Mouse (Mus musculus): ENCODE results near the gene Plcb4. TPM values are rescaled to one million over a fixed set of nuclear protein-coding genes. Genes with fewer than 3 reads are reported as not detected.
"Not testable (repeated sequence)": the region's sequence is repeated elsewhere in the genome, so short reads cannot be mapped to it uniquely, and the experiment has no call there.

The Plcb4 gene
- total RNA-seq, 2 experiments from 2014 or later: 17.3 to 18.2 TPM

GRCm38 (mm10) chr2:135712331-135712730, 53.5 kb downstream of the Plcb4 start:
- DNase-seq (ENCODE audit: extremely low spot score in 1 of 2, low spot score in 1 of 2): no peak

GRCm38 (mm10) chr2:135712921-135713320, 54.1 kb downstream of the Plcb4 start:
- no peak for DNase-seq (ENCODE audit: extremely low spot score in 1 of 2, low spot score in 1 of 2)

GRCm38 (mm10) chr2:135716180-135716579, 57.4 kb downstream of the Plcb4 start:
- no peak for DNase-seq (ENCODE audit: extremely low spot score in 1 of 2, low spot score in 1 of 2)

GRCm38 (mm10) chr2:135717232-135718134, 58.7 kb downstream of the Plcb4 start:
- DNase-seq (ENCODE audit: extremely low spot score in 1 of 2, low spot score in 1 of 2): peak in 1 of 2 experiments; percentile 7

- no peak for DNase-seq (ENCODE audit: extremely low spot score in 1 of 2, low spot score in 1 of 2)
Observed at GRCm38 (mm10) chr2:135722109-135722508, 63.3 kb downstream of the Plcb4 start.

- no peak for DNase-seq (ENCODE audit: extremely low spot score in 1 of 2, low spot score in 1 of 2)
Observed at GRCm38 (mm10) chr2:135723387-135723786, 64.6 kb downstream of the Plcb4 start.

GRCm38 (mm10) chr2:135724489-135724888, 65.7 kb downstream of the Plcb4 start:
- no peak for DNase-seq (ENCODE audit: extremely low spot score in 1 of 2, low spot score in 1 of 2)

GRCm38 (mm10) chr2:135725362-135725761, 66.6 kb downstream of the Plcb4 start:
- DNase-seq (ENCODE audit: extremely low spot score in 1 of 2, low spot score in 1 of 2): no peak

GRCm38 (mm10) chr2:135727088-135727487, 68.3 kb downstream of the Plcb4 start:
- DNase-seq (ENCODE audit: extremely low spot score in 1 of 2, low spot score in 1 of 2): no peak

GRCm38 (mm10) chr2:135727925-135728324, 69.1 kb downstream of the Plcb4 start:
- no peak for DNase-seq (ENCODE audit: extremely low spot score in 1 of 2, low spot score in 1 of 2)

- DNase-seq (ENCODE audit: extremely low spot score in 1 of 2, low spot score in 1 of 2): no peak
Observed at GRCm38 (mm10) chr2:135731591-135731990, 72.8 kb downstream of the Plcb4 start.

- DNase-seq (ENCODE audit: extremely low spot score in 1 of 2, low spot score in 1 of 2): no peak
Observed at GRCm38 (mm10) chr2:135732651-135733050, 73.8 kb downstream of the Plcb4 start.

- no peak for DNase-seq (ENCODE audit: extremely low spot score in 1 of 2, low spot score in 1 of 2)
Observed at GRCm38 (mm10) chr2:135733926-135734510, 75.2 kb downstream of the Plcb4 start.

GRCm38 (mm10) chr2:135737506-135737905, 78.7 kb downstream of the Plcb4 start:
- DNase-seq (ENCODE audit: extremely low spot score in 1 of 2, low spot score in 1 of 2): no peak

GRCm38 (mm10) chr2:135738022-135738780, 79.4 kb downstream of the Plcb4 start:
- DNase-seq (ENCODE audit: extremely low spot score in 1 of 2, low spot score in 1 of 2): not testable (repeated sequence)

- DNase-seq (ENCODE audit: extremely low spot score in 1 of 2, low spot score in 1 of 2): no peak
Observed at GRCm38 (mm10) chr2:135738950-135739349, 80.1 kb downstream of the Plcb4 start.

GRCm38 (mm10) chr2:135742954-135743700, 84.3 kb downstream of the Plcb4 start:
- DNase-seq (ENCODE audit: extremely low spot score in 1 of 2, low spot score in 1 of 2): no peak

GRCm38 (mm10) chr2:135744711-135745110, 85.9 kb downstream of the Plcb4 start:
- no peak for DNase-seq (ENCODE audit: extremely low spot score in 1 of 2, low spot score in 1 of 2)

- DNase-seq (ENCODE audit: extremely low spot score in 1 of 2, low spot score in 1 of 2): no peak
Observed at GRCm38 (mm10) chr2:135745126-135745525, 86.3 kb downstream of the Plcb4 start.

- DNase-seq (ENCODE audit: extremely low spot score in 1 of 2, low spot score in 1 of 2): no peak
Observed at GRCm38 (mm10) chr2:135748441-135748840, 89.6 kb downstream of the Plcb4 start.
